Mouse (Mus musculus): ENCODE data around the gene Ric8a. TPM values are rescaled to one million over a fixed set of nuclear protein-coding genes. Genes with fewer than 3 reads are reported as not detected.

The Ric8a gene
- 42.3 and 47.7 TPM in 2 replicates for polyA plus RNA-seq (2015; fragmentation: Nextera tagmentation; extraction: Ambion mirVana)

- peak within 1 kb of the TSS; percentile 80 for H3K4me3 ChIP-seq (ENCODE audit: low read depth, low read length)
- no peaks in the 10 kb centered on the region for H3K9me3 ChIP-seq (ENCODE audit: control insufficient read depth)
- TF ChIP-seq CTCF (IDR thresholded peaks at IDR 0.05; ENCODE audit: low read depth), result no peak
- peaks cover 53% of the 10 kb centered on the region for H3K36me3 ChIP-seq (ENCODE audit: control insufficient read depth, insufficient read depth)
- peak; percentile 77 for ATAC-seq
- H3K4me2 ChIP-seq (replicated peaks; ENCODE audit: low read depth), result peak within 1 kb of the TSS; percentile 92
- peak within 1 kb of the TSS; percentile 87 for H3K9ac ChIP-seq (ENCODE audit: low read depth, low read length)
- 0 out of 2 replicates have a peak, but pooled peaks cover 8% of the 10 kb centered on the region for H3K4me1 ChIP-seq (replicated peaks; ENCODE audit: control insufficient read depth, insufficient read depth, low read length)
- no peaks in the 10 kb centered on the region for H3K27me3 ChIP-seq (replicated peaks; ENCODE audit: control insufficient read depth, insufficient read depth, low read length)
- WGBS, result under 1% methylated on average over 50 of the region's 50 CpGs
- H3K27ac ChIP-seq (ENCODE audit: low read depth, low read length), result peak within 1 kb of the TSS; percentile 98
These were observed at the start of gene Ric8a for GRCm38 (mm10) chr7:140856785-140857549. Ric8a (plus strand) TSS chr7:140856957.

DNA sequence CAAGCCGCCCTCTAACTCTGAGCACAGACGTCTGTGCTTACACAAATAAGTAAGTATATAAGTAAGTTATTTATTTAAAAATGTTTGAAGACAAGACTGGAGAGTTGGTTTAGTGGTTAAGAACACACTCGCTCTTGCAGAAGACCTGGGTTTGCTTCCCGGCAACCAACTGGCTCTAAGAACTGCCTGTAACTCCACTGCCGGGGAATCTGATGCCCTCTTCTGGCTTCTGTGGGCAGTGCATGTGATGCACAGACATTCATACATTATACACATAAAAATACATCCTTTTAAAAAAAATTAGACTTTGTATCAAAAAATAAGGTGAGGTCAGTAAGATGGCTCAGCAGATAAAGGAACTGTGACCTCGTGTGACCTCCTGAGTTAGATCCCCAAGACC lies 46.3 kb upstream of the Ric8a start:
- Histone ChIP-seq H3K27me3 (replicated peaks; ENCODE audit: control insufficient read depth, insufficient read depth, low read length) (no peaks in the 10 kb centered on the region), H3K27ac (ENCODE audit: low read depth, low read length) (no peak overlapping the region), H3K9ac (ENCODE audit: low read depth, low read length) (no peak overlapping the region), H3K36me3 (ENCODE audit: control insufficient read depth, insufficient read depth) (no peaks in the 10 kb centered on the region), H3K9me3 (ENCODE audit: control insufficient read depth) (no peaks in the 10 kb centered on the region), H3K4me1 (replicated peaks; ENCODE audit: control insufficient read depth, insufficient read depth, low read length) (no peaks in the 10 kb centered on the region), H3K4me2 (replicated peaks; ENCODE audit: low read depth) (no peak overlapping the region), H3K4me3 (ENCODE audit: low read depth, low read length) (no peak overlapping the region)
- no peak for ATAC-seq
- WGBS, result 92% methylated on average over 6 of the region's 6 CpGs
- TF ChIP-seq CTCF (IDR thresholded peaks at IDR 0.05; ENCODE audit: low read depth), result peak; percentile 40

DNA sequence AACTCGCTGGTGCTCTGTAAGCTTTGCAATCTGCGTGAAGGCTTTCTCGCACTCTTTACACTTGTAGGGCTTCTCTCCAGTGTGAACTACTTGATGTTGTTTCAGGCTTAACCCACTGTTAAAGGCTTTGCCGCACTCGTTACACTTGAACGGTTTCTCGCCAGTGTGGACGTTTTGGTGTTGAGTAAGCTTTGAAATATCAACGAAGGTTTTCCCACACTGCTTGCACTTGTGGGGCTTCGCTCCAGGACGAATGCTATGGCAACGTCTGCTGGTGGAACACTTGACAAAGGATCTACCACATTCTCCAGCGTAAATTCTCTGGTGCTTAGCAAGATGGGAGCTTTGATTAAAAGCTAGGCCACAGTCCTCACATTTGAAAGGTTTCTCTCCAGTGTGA lies 45.0 kb upstream of the Ric8a start:
- no peak overlapping the region for H3K4me2 ChIP-seq (replicated peaks; ENCODE audit: low read depth)
- no peak for ATAC-seq
- H3K4me1 ChIP-seq (replicated peaks; ENCODE audit: control insufficient read depth, insufficient read depth, low read length), result no peaks in the 10 kb centered on the region
- no peaks in the 10 kb centered on the region for H3K9me3 ChIP-seq (ENCODE audit: control insufficient read depth)
- no peak overlapping the region for H3K27ac ChIP-seq (ENCODE audit: low read depth, low read length)
- H3K36me3 ChIP-seq (ENCODE audit: control insufficient read depth, insufficient read depth), result no peaks in the 10 kb centered on the region
- no peak for TF ChIP-seq CTCF (IDR thresholded peaks at IDR 0.05; ENCODE audit: low read depth)
- WGBS, result 89% methylated on average over 13 of the region's 13 CpGs
- H3K27me3 ChIP-seq (replicated peaks; ENCODE audit: control insufficient read depth, insufficient read depth, low read length), result no peaks in the 10 kb centered on the region
- no peak overlapping the region for H3K4me3 ChIP-seq (ENCODE audit: low read depth, low read length)
- no peak overlapping the region for H3K9ac ChIP-seq (ENCODE audit: low read depth, low read length)

DNA sequence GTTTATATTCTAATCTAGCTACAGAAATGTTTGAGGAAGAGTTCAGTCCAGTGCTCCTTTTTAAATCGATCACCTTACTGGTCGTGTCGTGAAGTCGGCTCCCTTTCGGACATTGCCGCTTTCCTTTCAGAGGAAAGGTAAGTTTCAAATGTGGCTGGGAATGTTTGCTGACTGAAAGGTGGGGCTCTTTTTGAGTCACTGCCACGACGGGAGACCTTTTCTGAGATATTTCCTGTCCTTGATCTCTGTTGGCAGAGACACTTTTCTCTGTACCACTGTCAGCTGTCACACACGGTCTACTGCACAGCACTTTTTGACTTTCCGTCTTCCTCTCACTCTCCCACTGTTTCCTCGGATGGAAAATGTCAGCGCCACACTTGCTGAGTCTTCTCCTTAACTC lies 43.9 kb upstream of the Ric8a start:
- H3K36me3 ChIP-seq (ENCODE audit: control insufficient read depth, insufficient read depth), result no peaks in the 10 kb centered on the region
- H3K4me1 ChIP-seq (replicated peaks; ENCODE audit: control insufficient read depth, insufficient read depth, low read length), result no peaks in the 10 kb centered on the region
- no peak for TF ChIP-seq CTCF (IDR thresholded peaks at IDR 0.05; ENCODE audit: low read depth)
- H3K9ac ChIP-seq (ENCODE audit: low read depth, low read length), result no peak overlapping the region
- H3K9me3 ChIP-seq (ENCODE audit: control insufficient read depth), result no peaks in the 10 kb centered on the region
- no peak for ATAC-seq
- H3K27me3 ChIP-seq (replicated peaks; ENCODE audit: control insufficient read depth, insufficient read depth, low read length), result no peaks in the 10 kb centered on the region
- H3K4me3 ChIP-seq (ENCODE audit: low read depth, low read length), result no peak overlapping the region
- H3K27ac ChIP-seq (ENCODE audit: low read depth, low read length), result no peak overlapping the region
- H3K4me2 ChIP-seq (replicated peaks; ENCODE audit: low read depth), result no peak overlapping the region
- WGBS, result 83% methylated on average over 12 of the region's 12 CpGs

GRCm38 (mm10) chr7:140820173-140820572 lies 36.6 kb upstream of the Ric8a start:
- TF ChIP-seq CTCF (IDR thresholded peaks at IDR 0.05; ENCODE audit: low read depth), result no peak
- Histone ChIP-seq H3K4me1 (replicated peaks; ENCODE audit: control insufficient read depth, insufficient read depth, low read length) (no peaks in the 10 kb centered on the region), H3K9ac (ENCODE audit: low read depth, low read length) (no peak overlapping the region), H3K4me2 (replicated peaks; ENCODE audit: low read depth) (no peak overlapping the region), H3K4me3 (ENCODE audit: low read depth, low read length) (no peak overlapping the region), H3K9me3 (ENCODE audit: control insufficient read depth) (no peaks in the 10 kb centered on the region), H3K36me3 (ENCODE audit: control insufficient read depth, insufficient read depth) (no peaks in the 10 kb centered on the region), H3K27me3 (replicated peaks; ENCODE audit: control insufficient read depth, insufficient read depth, low read length) (0 out of 2 replicates have a peak, but pooled peaks cover 5% of the 10 kb centered on the region), H3K27ac (ENCODE audit: low read depth, low read length) (no peak overlapping the region)
- 59% methylated on average over 4 of the region's 4 CpGs for WGBS
- no peak for ATAC-seq

DNA sequence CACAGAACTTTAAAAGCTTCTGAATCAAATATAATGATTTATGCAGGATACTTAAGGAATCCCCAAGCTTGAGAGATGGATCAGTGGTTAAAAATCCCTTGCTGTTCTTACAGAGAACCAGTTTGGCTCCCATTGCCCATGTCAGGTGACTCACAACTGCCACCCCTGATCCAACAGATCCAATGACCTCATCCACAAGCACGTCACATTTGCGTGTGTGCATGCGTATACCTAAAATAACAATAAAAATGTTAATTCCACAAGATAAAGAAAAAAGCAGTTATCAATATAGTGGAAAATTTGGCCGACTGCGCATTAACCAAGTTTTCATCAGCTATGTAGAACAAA lies 35.5 kb upstream of the Ric8a start:
- no peaks in the 10 kb centered on the region for H3K9me3 ChIP-seq (ENCODE audit: control insufficient read depth)
- 0 out of 2 replicates have a peak overlapping the region, but pooled peaks have one; percentile 29 for H3K4me3 ChIP-seq (ENCODE audit: low read depth, low read length)
- WGBS, result 49% methylated on average over 5 of the region's 5 CpGs
- no peaks in the 10 kb centered on the region for H3K36me3 ChIP-seq (ENCODE audit: control insufficient read depth, insufficient read depth)
- no peak overlapping the region for H3K27ac ChIP-seq (ENCODE audit: low read depth, low read length)
- TF ChIP-seq CTCF (IDR thresholded peaks at IDR 0.05; ENCODE audit: low read depth), result no peak
- H3K4me1 ChIP-seq (replicated peaks; ENCODE audit: control insufficient read depth, insufficient read depth, low read length), result no peaks in the 10 kb centered on the region
- ATAC-seq, result no peak
- no peak overlapping the region for H3K9ac ChIP-seq (ENCODE audit: low read depth, low read length)
- H3K27me3 ChIP-seq (replicated peaks; ENCODE audit: control insufficient read depth, insufficient read depth, low read length), result 0 out of 2 replicates have a peak, but pooled peaks cover 5% of the 10 kb centered on the region
- H3K4me2 ChIP-seq (replicated peaks; ENCODE audit: low read depth), result peak overlapping the region; percentile 65
